Mouse (Mus musculus): ENCODE data around the gene Lyrm9. TPM values are rescaled to one million over a fixed set of nuclear protein-coding genes. Genes with fewer than 3 reads are reported as not detected.

The Lyrm9 gene
- polyA plus RNA-seq, 1 experiment from 2014 or later: 33.6 TPM

DNA sequence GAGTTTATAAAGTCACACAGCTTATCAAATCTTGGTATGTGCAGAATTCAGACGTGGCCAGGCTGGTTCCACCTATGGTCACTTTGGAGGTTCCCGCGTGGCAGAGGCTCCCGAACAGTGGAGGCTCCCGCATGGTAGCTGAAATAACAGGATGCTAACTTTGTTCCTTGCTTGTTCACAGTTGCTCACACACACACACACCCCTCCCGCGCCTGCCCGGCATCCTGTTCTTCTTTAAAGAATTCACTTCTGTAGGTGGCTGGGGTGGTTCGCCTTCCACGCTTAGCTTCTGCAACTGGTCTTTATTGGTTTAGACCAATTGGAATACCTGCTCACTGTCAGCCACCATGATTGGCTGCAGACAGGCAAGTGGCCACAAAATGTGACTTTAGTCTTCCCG is 33.3 kb upstream of the Lyrm9 start:
- Histone ChIP-seq H3K9ac (no peak overlapping the region), H3K9me3 (no peaks in the 10 kb centered on the region), H3K4me1 (replicated peaks) (peaks cover 37% of the 10 kb centered on the region), H3K36me3 (no peaks in the 10 kb centered on the region), H3K27ac (replicated peaks) (no peak overlapping the region), H3K4me3 (no peak overlapping the region), H3K27me3 (no peaks in the 10 kb centered on the region), H3K4me2 (peak overlapping the region; percentile 39; the same call in 1 of the 2 replicates)
- ATAC-seq (ENCODE audit: low read depth): no peak
- 77% methylated on average over 11 of the region's 11 CpGs for WGBS

DNA sequence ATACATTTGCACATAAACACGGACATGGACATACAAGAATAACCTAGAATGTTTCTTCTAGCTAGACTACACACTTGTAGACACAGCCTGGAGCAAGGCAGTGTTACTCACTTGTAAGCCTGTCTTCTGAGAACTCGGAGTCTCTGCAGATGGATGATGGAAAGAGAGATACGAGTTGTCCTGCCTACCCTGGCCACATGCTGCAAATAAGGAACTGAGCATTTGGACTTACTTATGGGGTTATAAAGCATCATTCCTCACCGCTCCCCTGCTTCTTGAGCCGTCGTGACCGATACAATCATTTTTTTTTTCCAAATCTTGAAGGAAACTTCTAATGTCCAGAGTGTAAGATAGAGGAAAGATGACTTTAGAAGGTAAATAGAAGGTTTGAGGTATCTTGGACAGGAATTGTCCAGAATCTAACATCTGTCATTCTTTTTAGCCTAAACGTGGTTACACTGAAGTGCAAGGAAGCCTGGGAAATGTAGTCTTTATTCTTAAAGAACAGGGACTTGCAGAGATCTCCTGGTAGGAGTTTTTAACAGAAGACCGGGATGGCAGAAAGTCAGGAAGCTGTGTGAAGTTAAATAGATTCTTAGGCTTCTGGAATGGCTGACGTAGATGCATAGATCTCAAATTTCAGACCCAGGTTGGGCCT is 30.2 kb upstream of the Lyrm9 start:
- no peak overlapping the region for H3K9ac ChIP-seq
- H3K4me1 ChIP-seq (replicated peaks): peaks cover 27% of the 10 kb centered on the region
- H3K27ac ChIP-seq (replicated peaks): no peak overlapping the region
- H3K36me3 ChIP-seq: no peaks in the 10 kb centered on the region
- H3K9me3 ChIP-seq: no peaks in the 10 kb centered on the region
- ATAC-seq (ENCODE audit: low read depth): no peak
- H3K4me2 ChIP-seq: no peak overlapping the region
- 84% methylated on average over 10 of the region's 10 CpGs for WGBS
- no peak overlapping the region for H3K4me3 ChIP-seq
- no peaks in the 10 kb centered on the region for H3K27me3 ChIP-seq

GRCm38 (mm10) chr11:78801094-78801493 is 25.3 kb upstream of the Lyrm9 start:
- Histone ChIP-seq H3K4me1 (replicated peaks) (peaks cover 14% of the 10 kb centered on the region), H3K4me2 (no peak overlapping the region), H3K36me3 (no peaks in the 10 kb centered on the region), H3K9ac (no peak overlapping the region), H3K9me3 (no peaks in the 10 kb centered on the region), H3K27me3 (no peaks in the 10 kb centered on the region; the same call in 1 of the 2 replicates), H3K4me3 (no peak overlapping the region), H3K27ac (replicated peaks) (no peak overlapping the region)
- WGBS: 89% methylated on average over 4 of the region's 4 CpGs
- no peak for ATAC-seq (ENCODE audit: low read depth)

- H3K27ac ChIP-seq (replicated peaks): no peak overlapping the region
- no peaks in the 10 kb centered on the region for H3K9me3 ChIP-seq
- no peak overlapping the region for H3K4me3 ChIP-seq
- no peak; the same call in 1 of the 2 replicates for ATAC-seq (ENCODE audit: low read depth)
- H3K4me1 ChIP-seq (replicated peaks): peaks cover 22% of the 10 kb centered on the region
- H3K27me3 ChIP-seq: no peaks in the 10 kb centered on the region; the same call in 1 of the 2 replicates
- WGBS: 56% methylated on average over 14 of the region's 14 CpGs
- H3K9ac ChIP-seq: no peak overlapping the region
- H3K4me2 ChIP-seq: no peak overlapping the region
- no peaks in the 10 kb centered on the region for H3K36me3 ChIP-seq
Measured at GRCm38 (mm10) chr11:78803587-78804316, 22.6 kb upstream of the Lyrm9 start.

DNA sequence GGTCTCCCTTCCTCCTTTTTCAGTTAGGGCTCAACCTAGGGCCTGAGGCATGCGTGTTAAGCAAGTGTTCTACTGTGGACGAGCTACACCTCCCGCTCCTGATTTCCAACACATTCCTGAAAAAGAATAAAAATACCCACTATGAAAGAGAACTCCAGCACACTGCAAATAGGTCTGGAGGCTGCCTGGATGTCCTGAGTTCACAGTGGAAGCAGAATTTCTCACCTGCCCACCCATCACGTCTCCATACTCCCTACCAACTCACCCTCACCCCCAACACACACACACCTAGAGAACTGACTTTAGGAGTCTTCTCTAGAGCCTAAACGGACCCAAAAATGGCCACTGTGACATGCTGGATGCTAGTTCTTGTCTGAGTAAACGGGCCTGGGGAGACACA is 21.8 kb upstream of the Lyrm9 start:
- H3K9ac ChIP-seq: no peak overlapping the region
- no peaks in the 10 kb centered on the region; the same call in 1 of the 2 replicates for H3K27me3 ChIP-seq
- no peak overlapping the region for H3K4me2 ChIP-seq
- peaks cover 22% of the 10 kb centered on the region for H3K4me1 ChIP-seq (replicated peaks)
- H3K36me3 ChIP-seq: no peaks in the 10 kb centered on the region
- no peak for ATAC-seq (ENCODE audit: low read depth)
- WGBS: 90% methylated on average over 6 of the region's 6 CpGs
- H3K27ac ChIP-seq (replicated peaks): no peak overlapping the region
- no peak overlapping the region for H3K4me3 ChIP-seq
- H3K9me3 ChIP-seq: no peaks in the 10 kb centered on the region

- WGBS: 78% methylated on average over 6 of the region's 6 CpGs
- H3K9me3 ChIP-seq: no peaks in the 10 kb centered on the region
- H3K4me1 ChIP-seq (replicated peaks): peaks cover 22% of the 10 kb centered on the region
- no peak for ATAC-seq (ENCODE audit: low read depth)
- H3K27ac ChIP-seq (replicated peaks): no peak overlapping the region
- no peak overlapping the region for H3K9ac ChIP-seq
- no peak overlapping the region for H3K4me2 ChIP-seq
- H3K4me3 ChIP-seq: no peak overlapping the region
- H3K27me3 ChIP-seq: no peaks in the 10 kb centered on the region; the same call in 1 of the 2 replicates
- H3K36me3 ChIP-seq: no peaks in the 10 kb centered on the region
Measured at GRCm38 (mm10) chr11:78805198-78805597, 21.2 kb upstream of the Lyrm9 start.

DNA sequence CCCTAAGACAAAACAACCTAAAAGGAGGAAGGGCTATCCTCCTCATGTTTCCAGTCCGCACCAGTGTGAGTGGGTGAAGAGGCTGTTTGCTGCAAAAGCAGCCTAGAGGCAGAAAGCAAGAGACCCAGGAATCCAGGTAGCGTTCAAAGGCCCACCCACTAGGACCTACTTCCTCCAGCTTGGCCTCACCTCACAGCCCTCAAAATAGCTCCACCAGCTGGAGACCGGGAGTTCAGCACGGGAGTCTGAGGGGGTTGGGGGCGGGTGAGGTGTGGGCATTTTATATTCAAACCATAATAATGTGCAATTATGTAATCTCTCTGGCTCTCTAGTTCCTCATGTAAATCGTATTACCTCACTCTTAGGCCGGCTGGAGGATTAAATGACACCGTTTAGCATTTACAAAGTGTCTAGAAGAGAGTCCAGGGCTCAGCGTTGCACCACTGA is 20.7 kb upstream of the Lyrm9 start:
- no peak overlapping the region for H3K4me3 ChIP-seq
- no peak overlapping the region for H3K27ac ChIP-seq (replicated peaks)
- no peaks in the 10 kb centered on the region for H3K36me3 ChIP-seq
- peaks cover 22% of the 10 kb centered on the region for H3K4me1 ChIP-seq (replicated peaks)
- 42% methylated on average over 9 of the region's 9 CpGs for WGBS
- H3K27me3 ChIP-seq: no peaks in the 10 kb centered on the region; the same call in 1 of the 2 replicates
- no peak overlapping the region for H3K9ac ChIP-seq
- H3K4me2 ChIP-seq: no peak overlapping the region
- H3K9me3 ChIP-seq: no peaks in the 10 kb centered on the region
- ATAC-seq (ENCODE audit: low read depth): no peak

- H3K4me1 ChIP-seq (replicated peaks): peaks cover 22% of the 10 kb centered on the region
- peak; percentile 52; the same call in 1 of the 2 replicates for ATAC-seq (ENCODE audit: low read depth)
Measured at GRCm38 (mm10) chr11:78807341-78808108, 18.9 kb upstream of the Lyrm9 start.

GRCm38 (mm10) chr11:78809398-78809797 is 17.0 kb upstream of the Lyrm9 start:
- H3K36me3 ChIP-seq: no peaks in the 10 kb centered on the region
- no peak overlapping the region for H3K4me3 ChIP-seq
- H3K4me2 ChIP-seq: no peak overlapping the region
- H3K9me3 ChIP-seq: no peaks in the 10 kb centered on the region
- ATAC-seq (ENCODE audit: low read depth): no peak
- H3K9ac ChIP-seq: no peak overlapping the region
- H3K27me3 ChIP-seq: peaks cover 6% of the 10 kb centered on the region; the same call in 1 of the 2 replicates
- H3K27ac ChIP-seq (replicated peaks): no peak overlapping the region
- peaks cover 20% of the 10 kb centered on the region for H3K4me1 ChIP-seq (replicated peaks)

More at GRCm38 (mm10) chr11:78807341-78808108, 18.9 kb upstream of the Lyrm9 start:
- Histone ChIP-seq H3K27me3 (peaks cover 6% of the 10 kb centered on the region; the same call in 1 of the 2 replicates), H3K9ac (no peak overlapping the region), H3K4me3 (no peak overlapping the region), H3K36me3 (no peaks in the 10 kb centered on the region), H3K9me3 (no peaks in the 10 kb centered on the region), H3K4me2 (no peak overlapping the region), H3K27ac (replicated peaks) (0 out of 2 replicates have a peak overlapping the region, but pooled peaks have one; percentile 47)
- 47% methylated on average over 6 of the region's 6 CpGs for WGBS

GRCm38 (mm10) chr11:78814461-78814941 is 11.9 kb upstream of the Lyrm9 start:
- Histone ChIP-seq H3K4me2 (no peak overlapping the region), H3K36me3 (no peaks in the 10 kb centered on the region), H3K4me3 (no peak overlapping the region), H3K9ac (no peak overlapping the region), H3K9me3 (no peaks in the 10 kb centered on the region), H3K27ac (replicated peaks) (no peak overlapping the region), H3K4me1 (replicated peaks) (peaks cover 58% of the 10 kb centered on the region), H3K27me3 (0 out of 2 replicates have a peak, but pooled peaks cover 6% of the 10 kb centered on the region)
- WGBS: 62% methylated on average over 7 of the region's 7 CpGs
- no peak for ATAC-seq (ENCODE audit: low read depth)

DNA sequence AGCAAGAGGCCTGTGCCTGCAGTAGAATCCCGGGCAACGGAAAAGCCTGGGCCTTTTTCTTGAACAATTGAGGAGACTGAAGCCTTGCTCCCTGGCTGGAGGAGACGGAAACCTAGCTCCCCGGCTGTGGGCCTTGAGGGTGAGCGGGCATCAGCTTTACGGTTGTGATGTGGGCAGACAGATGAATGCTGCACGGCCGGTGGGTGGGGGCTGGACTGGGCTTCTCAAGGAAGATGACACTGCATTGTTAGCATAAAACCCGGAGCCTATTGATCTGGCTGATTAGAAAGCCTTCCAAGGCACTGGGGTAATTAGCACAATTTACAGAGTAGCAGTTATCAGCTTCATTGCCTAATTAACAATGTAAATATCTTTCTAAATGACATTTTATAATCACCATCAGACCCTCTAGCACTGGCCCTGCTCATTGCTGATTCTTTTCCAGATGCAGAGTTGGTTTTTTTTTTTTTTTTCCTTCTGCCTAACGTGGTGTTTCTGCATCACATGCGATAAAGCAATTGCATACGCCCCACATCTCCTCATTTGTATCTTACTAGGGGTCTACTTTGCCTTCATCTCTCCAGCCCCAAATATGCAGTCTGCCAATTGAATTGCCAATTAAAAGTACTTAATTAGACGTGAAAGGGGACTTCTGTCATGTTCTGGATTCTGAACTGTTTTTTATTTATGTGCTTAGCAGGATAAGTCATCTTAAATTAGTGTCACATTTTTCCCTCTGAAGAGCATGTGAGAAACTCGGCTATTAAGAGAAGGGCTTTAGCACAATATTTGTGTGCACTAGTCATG is 10.2 kb upstream of the Lyrm9 start:
- peak; percentile 51 for ATAC-seq (ENCODE audit: low read depth)
- WGBS: 29% methylated on average over 14 of the region's 14 CpGs
- Histone ChIP-seq H3K9me3 (no peaks in the 10 kb centered on the region), H3K36me3 (no peaks in the 10 kb centered on the region), H3K4me3 (no peak overlapping the region), H3K27ac (replicated peaks) (peak overlapping the region; percentile 83), H3K27me3 (0 out of 2 replicates have a peak, but pooled peaks cover 2% of the 10 kb centered on the region), H3K4me1 (replicated peaks) (peaks cover 75% of the 10 kb centered on the region), H3K4me2 (no peak overlapping the region), H3K9ac (0 out of 2 replicates have a peak overlapping the region, but pooled peaks have one; percentile 31)

Data from neural tube, embryonic 13.5 days (tissue).